Mouse (Mus musculus) limb, embryonic 11.5 days (tissue): ENCODE data around the gene Tifab. TPM values are rescaled to one million over a fixed set of nuclear protein-coding genes. Genes with fewer than 3 reads are reported as not detected.
"Not testable (repeated sequence)": the region's sequence is repeated elsewhere in the genome, so short reads cannot be mapped to it uniquely, and the experiment has no call there.

Source experiments
- ATAC-seq: fragments of 200-750 bp; cut with Nextera tagmentation; 2 replicates; pipeline ENCODE4 v1.8.0; 2017; ENCODE audit warnings: low read depth; ENCODE audit not compliant: insufficient number of reproducible peaks, low FRiP score, low TSS enrichment
- DNase-seq: peaks from one replicate; pipeline ENCODE4 v3.0.0-alpha.2; 2015; ENCODE audit warnings: low spot score
- H3K27ac ChIP-seq: fragments of 300-500 bp; sonication (generic); replicated peaks from 2 replicates; pipeline ENCODE4 v1.5.1; 2014; ENCODE audit warnings: low read depth, mild to moderate bottlenecking, low read length
- H3K27me3 ChIP-seq: fragments of 300-500 bp; sonication (generic); 2 replicates; pipeline ENCODE4 v1.6.1; 2014; ENCODE audit warnings: mild to moderate bottlenecking, low read length, mixed read lengths; ENCODE audit not compliant: control insufficient read depth, insufficient read depth
- H3K36me3 ChIP-seq: fragments of 300-500 bp; sonication (generic); 2 replicates; pipeline ENCODE4 v1.6.1; 2014; ENCODE audit warnings: mild to moderate bottlenecking, low read length, moderate library complexity, mixed read lengths; ENCODE audit not compliant: control insufficient read depth, insufficient read depth
- H3K4me1 ChIP-seq: fragments of 300-500 bp; sonication (generic); 2 replicates; pipeline ENCODE4 v1.6.1; 2014; ENCODE audit warnings: low read length, mixed read lengths; ENCODE audit not compliant: control insufficient read depth, insufficient read depth
- H3K4me2 ChIP-seq: fragments of 300-500 bp; sonication (generic); 2 replicates; pipeline ENCODE4 v1.6.1; 2014; ENCODE audit warnings: low read depth, mild to moderate bottlenecking, moderate library complexity; ENCODE audit not compliant: severe bottlenecking
- H3K4me3 ChIP-seq: fragments of 300-500 bp; sonication (generic); 2 replicates; pipeline ENCODE4 v1.5.1; 2014; ENCODE audit warnings: low read depth, low read length
- H3K9ac ChIP-seq: fragments of 300-500 bp; sonication (generic); 2 replicates; pipeline ENCODE4 v1.6.1; 2014; ENCODE audit warnings: mild to moderate bottlenecking, low read length
- H3K9me3 ChIP-seq: fragments of 300-500 bp; sonication (generic); 2 replicates; pipeline ENCODE4 v1.6.1; 2016; ENCODE audit warnings: low read length; ENCODE audit not compliant: control insufficient read depth
- WGBS: fragments of 180-500 bp; shearing (Covaris S2); extraction: QIAGEN DNeasy Blood & Tissue Kit; methylation state at CpG from one replicate; pipeline ENCODE4 v1.1.7; 2014; 5-methylcytosine and 5-hydroxymethylcytosine counted together
- polyA plus RNA-seq: library from polyadenylated mRNA; unstranded; fragments of >200 nt; fragmentation: Nextera tagmentation; extraction: Ambion mirVana; gene quantifications from 2 replicates; pipeline ENCODE4 v1.2.1, GENCODE M21; 2014

Gene Tifab
- polyA plus RNA-seq, 1 experiment from 2014 or later, result 0.27 TPM

DNA sequence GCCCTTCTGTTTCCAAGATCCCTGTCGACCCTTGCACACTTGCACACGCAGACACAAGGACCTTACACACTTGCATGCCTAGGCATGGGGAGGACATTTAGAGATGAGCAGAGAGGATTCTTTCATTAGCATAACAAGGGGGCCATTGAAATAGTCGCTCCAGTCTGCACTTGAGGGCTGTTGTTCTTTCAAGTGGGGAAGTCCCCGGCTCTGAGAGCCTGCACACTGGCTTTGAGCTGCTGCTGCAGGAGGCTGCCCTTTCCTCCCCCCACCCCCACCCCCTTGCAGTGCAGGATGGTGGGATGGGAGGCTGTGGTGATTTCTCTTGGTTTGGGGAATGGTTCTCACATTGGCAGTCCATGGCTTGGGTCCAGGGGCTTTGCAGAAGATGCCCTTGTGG, 37.4 kb upstream of the Tifab start:
- Histone ChIP-seq H3K27ac (no peak overlapping the region), H3K4me2 (no peak overlapping the region), H3K4me1 (no peaks in the 10 kb centered on the region), H3K9me3 (no peaks in the 10 kb centered on the region), H3K4me3 (no peak overlapping the region), H3K9ac (no peak overlapping the region), H3K27me3 (no peaks in the 10 kb centered on the region), H3K36me3 (no peaks in the 10 kb centered on the region)
- DNase-seq (no peak), ATAC-seq (no peak)
- WGBS, result 33% methylated on average over 4 of the region's 4 CpGs

- no peaks in the 10 kb centered on the region for H3K4me1 ChIP-seq
- H3K9ac ChIP-seq, result no peak overlapping the region
- ATAC-seq (no peak), DNase-seq (no peak)
- no peaks in the 10 kb centered on the region; the same call in 1 of the 2 replicates for H3K36me3 ChIP-seq
- no peak overlapping the region for H3K27ac ChIP-seq
- H3K9me3 ChIP-seq, result no peaks in the 10 kb centered on the region; the same call in 1 of the 2 replicates
- whole genome bisulfite sequencing, result 50% methylated on average over 5 of the region's 5 CpGs
- H3K4me3 ChIP-seq, result no peak overlapping the region
- no peak overlapping the region for H3K4me2 ChIP-seq
- no peaks in the 10 kb centered on the region for H3K27me3 ChIP-seq
Observed at GRCm38 (mm10) chr13:56214633-56215032, 35.9 kb upstream of the Tifab start.

DNA sequence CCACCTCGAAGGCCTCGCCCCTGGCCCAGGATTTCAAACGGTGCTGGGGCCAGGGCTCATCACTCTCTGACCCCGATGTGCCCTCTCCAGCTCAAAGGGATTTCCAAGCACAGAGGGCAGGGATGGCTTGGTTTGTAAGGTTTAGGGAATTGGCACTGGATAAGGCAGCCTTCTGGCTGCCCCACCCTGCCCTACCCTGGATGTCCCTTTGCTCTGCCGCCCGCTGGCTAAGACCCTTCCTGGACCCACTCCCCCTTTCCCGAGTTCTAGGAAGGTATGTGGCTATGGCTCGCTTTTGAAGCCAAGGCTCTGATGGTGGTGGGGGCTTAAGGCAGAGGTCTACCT, 30.4 kb upstream of the Tifab start:
- Histone ChIP-seq H3K36me3 (no peaks in the 10 kb centered on the region; the same call in 1 of the 2 replicates), H3K4me2 (peak overlapping the region; percentile 40), H3K4me3 (peak overlapping the region; percentile 14; the same call in 1 of the 2 replicates), H3K9ac (peak overlapping the region; percentile 27; the same call in 1 of the 2 replicates), H3K27ac (no peak overlapping the region), H3K27me3 (no peaks in the 10 kb centered on the region), H3K4me1 (peaks cover 10% of the 10 kb centered on the region), H3K9me3 (no peaks in the 10 kb centered on the region; the same call in 1 of the 2 replicates)
- WGBS, result 12% methylated on average over 8 of the region's 8 CpGs
- DNase-seq, result no peak
- ATAC-seq, result no peak

- WGBS, result 5% methylated on average over 35 of the region's 35 CpGs
- H3K27ac ChIP-seq, result no peak overlapping the region
- H3K9ac ChIP-seq, result peak overlapping the region; percentile 27; the same call in 1 of the 2 replicates
- H3K36me3 ChIP-seq, result no peaks in the 10 kb centered on the region; the same call in 1 of the 2 replicates
- no peaks in the 10 kb centered on the region; the same call in 1 of the 2 replicates for H3K9me3 ChIP-seq
- H3K4me3 ChIP-seq, result peak overlapping the region; percentile 14; the same call in 1 of the 2 replicates
- ATAC-seq (no peak), DNase-seq (peak; percentile 66)
- peak overlapping the region; percentile 40 for H3K4me2 ChIP-seq
- no peaks in the 10 kb centered on the region for H3K27me3 ChIP-seq
- peaks cover 10% of the 10 kb centered on the region for H3K4me1 ChIP-seq
Observed at GRCm38 (mm10) chr13:56208225-56209066, 29.8 kb upstream of the Tifab start.

DNA sequence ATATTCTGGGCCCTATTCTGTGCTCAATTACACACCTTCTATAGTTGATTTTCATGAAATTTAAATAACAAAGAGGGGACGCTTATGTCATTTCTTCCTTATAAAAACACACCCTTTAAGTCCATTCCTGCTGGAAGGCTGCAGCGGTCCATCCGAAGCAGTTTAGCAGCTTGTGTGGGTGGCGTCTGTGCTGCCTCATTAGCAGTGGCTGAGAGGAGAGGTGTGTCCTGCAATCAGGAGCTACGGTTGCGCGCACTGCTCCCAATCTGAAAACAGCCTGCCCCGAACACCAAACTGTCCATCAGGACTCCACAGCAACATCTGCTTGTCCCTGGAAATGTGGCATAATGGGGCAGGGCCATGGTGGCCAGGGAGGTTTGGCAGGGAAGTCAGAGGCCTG, 20.8 kb upstream of the Tifab start:
- ATAC-seq, result no peak
- Histone ChIP-seq H3K4me2 (no peak overlapping the region), H3K4me3 (no peak overlapping the region), H3K9ac (no peak overlapping the region), H3K4me1 (peaks cover 4% of the 10 kb centered on the region; the same call in 1 of the 2 replicates), H3K27me3 (no peaks in the 10 kb centered on the region), H3K36me3 (no peaks in the 10 kb centered on the region), H3K27ac (no peak overlapping the region), H3K9me3 (no peaks in the 10 kb centered on the region)
- 66% methylated on average over 8 of the region's 8 CpGs for WGBS
- no peak for DNase-seq

- no peak overlapping the region for H3K9ac ChIP-seq
- no peak overlapping the region for H3K27ac ChIP-seq
- no peaks in the 10 kb centered on the region for H3K36me3 ChIP-seq
- DNase-seq, result peak; percentile 96
- no peaks in the 10 kb centered on the region for H3K9me3 ChIP-seq
- no peaks in the 10 kb centered on the region for H3K27me3 ChIP-seq
- peak; percentile 68; the same call in 1 of the 2 replicates for ATAC-seq
- H3K4me1 ChIP-seq, result peaks cover 4% of the 10 kb centered on the region; the same call in 1 of the 2 replicates
- no peak overlapping the region for H3K4me3 ChIP-seq
- 13% methylated on average over 15 of the region's 15 CpGs for WGBS
- no peak overlapping the region for H3K4me2 ChIP-seq
Observed at GRCm38 (mm10) chr13:56197473-56198266, 19.0 kb upstream of the Tifab start.

DNA sequence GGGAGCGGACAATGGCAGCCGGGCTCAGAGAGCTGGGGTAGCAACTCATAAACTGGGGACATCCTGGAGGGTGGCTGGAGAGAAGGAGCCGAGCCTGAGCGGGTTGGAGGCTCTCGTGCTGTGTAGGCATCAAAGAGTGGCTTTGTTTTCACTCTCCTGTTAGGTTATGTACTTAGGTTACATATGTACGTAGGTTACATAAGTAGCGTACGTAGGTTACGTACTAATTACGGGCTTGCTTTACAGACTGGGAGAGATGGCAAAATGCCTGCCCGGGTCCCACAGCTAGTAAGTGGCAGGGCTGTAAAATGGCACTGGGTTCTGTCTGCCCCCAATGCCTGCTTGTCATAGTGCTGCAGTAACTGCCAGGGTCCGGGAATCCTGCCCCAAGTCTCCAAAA, 18.3 kb upstream of the Tifab start:
- H3K9ac ChIP-seq, result no peak overlapping the region
- WGBS, result 59% methylated on average over 12 of the region's 12 CpGs
- no peaks in the 10 kb centered on the region for H3K9me3 ChIP-seq
- no peak overlapping the region for H3K4me3 ChIP-seq
- peaks cover 4% of the 10 kb centered on the region; the same call in 1 of the 2 replicates for H3K4me1 ChIP-seq
- no peak overlapping the region for H3K4me2 ChIP-seq
- DNase-seq, result peak; percentile 29
- peak; percentile 62; the same call in 1 of the 2 replicates for ATAC-seq
- H3K27ac ChIP-seq, result 0 out of 2 replicates have a peak overlapping the region, but pooled peaks have one; percentile 18
- no peaks in the 10 kb centered on the region for H3K36me3 ChIP-seq
- no peaks in the 10 kb centered on the region for H3K27me3 ChIP-seq

GRCm38 (mm10) chr13:56195824-56196223, 17.1 kb upstream of the Tifab start:
- not testable (repeated sequence) for H3K4me2 ChIP-seq, H3K4me1 ChIP-seq, ATAC-seq, H3K27me3 ChIP-seq, H3K9me3 ChIP-seq, H3K9ac ChIP-seq, H3K4me3 ChIP-seq, DNase-seq, H3K27ac ChIP-seq, H3K36me3 ChIP-seq
- WGBS, result 92% methylated on average over 11 of the region's 11 CpGs
